Mouse (Mus musculus) erythroid progenitor cell, adult 5-6 weeks (primary cell): ENCODE measurements around the gene Smarcb1. TPM values are rescaled to one million over a fixed set of nuclear protein-coding genes. Genes with fewer than 3 reads are reported as not detected.
"Not testable (repeated sequence)": the region's sequence is repeated elsewhere in the genome, so short reads cannot be mapped to it uniquely, and the experiment has no call there.

Source experiments
- ATAC-seq: replicated peaks from 2 replicates; pipeline ENCODE4 v1.8.0; 2016; ENCODE audit warnings: moderate number of reproducible peaks, mild to moderate bottlenecking, moderate TSS enrichment, inconsistent platforms; ENCODE audit not compliant: poor library complexity, low FRiP score, severe bottlenecking
- total RNA-seq, 2 experiments: library from RNA; stranded (forward) in 1 of 2; stranded (reverse) in 1 of 2; fragments of 150-400 nt in 1 of 2; fragments of 186-747, 209-891 nt in 1 of 2; gene quantifications; 2 replicates each; pipeline versions ENCODE4 v1.2.3 to v1.2.4; 2015 to 2017; ENCODE audit warnings: low replicate concordance in 2 of 2

Smarcb1 gene
- total RNA-seq, 2 experiments from 2014 or later, result 32.1 to 67.9 TPM

- no peak for ATAC-seq
Measured at GRCm38 (mm10) chr10:75895730-75896129, 25.7 kb downstream of the Smarcb1 start.

DNA sequence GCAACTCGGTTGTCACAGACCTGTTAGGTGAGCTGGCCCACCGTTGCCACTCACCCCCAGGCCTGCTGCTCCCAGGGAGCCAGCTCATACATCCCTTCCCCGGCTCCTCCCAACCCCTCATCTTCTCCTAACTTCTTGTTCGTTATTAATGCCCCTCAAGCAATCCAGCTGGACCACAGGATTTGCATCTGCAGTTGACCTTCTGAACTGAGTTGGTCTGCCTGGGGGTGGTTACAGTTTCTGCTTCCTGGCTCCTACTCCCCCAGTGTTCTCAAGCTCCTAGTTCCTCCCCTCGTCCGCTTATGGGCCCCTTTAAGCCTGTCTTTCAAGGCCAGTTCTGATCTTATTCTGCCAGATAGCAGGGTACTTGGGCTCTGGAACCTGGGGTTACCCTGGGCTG is 26.8 kb downstream of the Smarcb1 start:
- ATAC-seq, result no peak

GRCm38 (mm10) chr10:75893089-75893750 is 28.2 kb downstream of the Smarcb1 start, which contains the start of gene Derl3:
Gene Derl3 (plus strand): TSS chr10:75893413.
- ATAC-seq, result peak; percentile 98

- ATAC-seq, result no peak
Measured at GRCm38 (mm10) chr10:75889406-75890153, 31.8 kb downstream of the Smarcb1 start.

- not testable (repeated sequence) for ATAC-seq
Measured at GRCm38 (mm10) chr10:75887504-75887903, 33.9 kb downstream of the Smarcb1 start.

DNA sequence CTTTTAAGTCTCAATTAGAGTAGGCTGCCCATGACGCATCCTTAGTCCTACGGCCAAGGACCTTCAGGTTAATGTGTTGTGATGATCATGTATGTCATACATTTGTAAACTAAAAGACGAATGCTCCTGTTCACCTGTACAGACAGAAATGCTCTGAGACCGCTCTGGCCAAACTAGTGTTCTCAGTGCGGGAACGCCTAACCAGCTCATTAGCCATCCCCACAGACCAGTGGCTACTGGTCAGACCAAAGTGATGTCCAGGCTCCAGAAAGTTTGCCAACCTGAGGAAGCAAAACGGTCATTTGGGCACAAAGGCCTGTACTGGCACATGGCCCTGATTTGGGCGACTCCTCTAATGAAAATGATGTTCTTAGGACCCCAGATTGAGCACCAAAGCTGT is 36.7 kb downstream of the Smarcb1 start:
- no peak for ATAC-seq

GRCm38 (mm10) chr10:75883232-75883552 is 38.2 kb downstream of the Smarcb1 start:
- ATAC-seq, result peak; percentile 45; the same call in 1 of the 2 replicates

GRCm38 (mm10) chr10:75882433-75883231 is 38.8 kb downstream of the Smarcb1 start:
- 0 out of 2 replicates have a peak, but pooled peaks have one; percentile 18 for ATAC-seq

GRCm38 (mm10) chr10:75881578-75882432 is 39.6 kb downstream of the Smarcb1 start:
- ATAC-seq, result no peak

GRCm38 (mm10) chr10:75880771-75881577 is 40.4 kb downstream of the Smarcb1 start:
- no peak for ATAC-seq

DNA sequence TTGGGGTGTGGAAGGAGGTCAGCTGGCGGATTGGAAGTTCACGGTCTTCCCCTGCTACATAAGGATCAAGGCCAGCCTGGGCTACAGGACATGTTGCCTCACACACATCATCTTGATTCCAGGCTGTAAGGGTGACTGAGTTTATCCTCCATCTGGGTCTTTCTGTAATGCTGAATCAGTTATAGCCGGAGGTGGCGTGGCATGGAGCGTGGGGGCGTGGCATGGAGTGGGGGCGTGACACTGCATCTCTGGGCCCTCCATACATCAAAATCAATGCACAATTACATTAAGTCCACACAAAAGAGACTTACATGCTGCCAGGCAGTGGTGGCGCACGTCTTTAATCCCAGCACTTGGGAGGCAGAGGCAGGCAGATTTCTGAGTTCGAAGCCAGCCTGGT is 41.1 kb downstream of the Smarcb1 start:
- no peak for ATAC-seq

DNA sequence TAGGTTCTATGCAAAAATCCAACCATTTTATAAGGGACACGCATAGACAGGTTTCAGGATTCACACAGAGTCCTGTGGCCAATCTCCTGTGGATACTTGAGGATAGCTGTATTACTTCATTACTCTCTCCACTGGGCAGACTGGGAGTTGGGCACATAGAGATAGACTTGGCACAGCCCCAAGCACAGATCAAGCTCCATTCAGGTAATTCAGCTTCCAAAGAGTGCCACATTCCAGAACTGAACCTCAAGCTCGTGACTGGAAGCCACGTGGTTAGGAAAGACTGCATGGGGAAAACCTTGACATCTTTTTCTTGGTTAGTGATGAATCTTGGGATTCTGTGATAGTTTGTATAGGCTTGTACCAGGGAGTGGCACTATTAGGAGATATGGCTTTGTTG is 42.6 kb downstream of the Smarcb1 start:
- no peak for ATAC-seq

DNA sequence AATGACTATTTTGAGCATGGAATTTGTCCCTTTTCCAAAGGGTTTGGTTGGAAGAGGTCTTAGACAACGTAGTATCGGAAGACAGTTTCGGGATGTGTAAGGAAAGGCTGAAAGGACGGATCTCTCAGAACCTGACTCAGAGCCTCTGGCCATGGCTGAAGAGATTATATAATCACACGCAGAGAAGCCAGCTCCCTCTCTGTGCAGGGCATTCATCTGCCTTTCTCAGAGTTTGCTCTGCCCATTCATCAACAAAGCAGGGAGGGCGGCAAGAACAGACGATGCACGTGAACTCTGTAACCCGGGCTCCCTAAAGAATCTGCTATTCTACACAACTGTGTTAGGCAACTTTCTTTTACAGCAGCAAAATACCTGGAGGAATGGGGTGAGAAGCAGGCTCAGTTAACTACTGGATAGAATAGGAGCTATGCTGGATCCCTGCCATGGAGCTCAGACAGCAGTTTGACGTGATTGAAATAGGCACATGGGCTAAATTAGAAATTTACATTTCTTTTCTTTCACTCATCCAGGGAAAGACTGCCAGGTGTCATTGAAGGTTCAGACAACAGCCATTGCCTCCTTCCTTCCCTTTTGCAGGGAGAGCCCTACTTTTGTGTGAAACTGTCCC is 47.8 kb downstream of the Smarcb1 start:
- no peak for ATAC-seq

GRCm38 (mm10) chr10:75872915-75873542 is 48.4 kb downstream of the Smarcb1 start:
- 0 out of 2 replicates have a peak, but pooled peaks have one; percentile 13 for ATAC-seq

GRCm38 (mm10) chr10:75872025-75872914 is 49.1 kb downstream of the Smarcb1 start:
- ATAC-seq, result 0 out of 2 replicates have a peak, but pooled peaks have one; percentile 18

DNA sequence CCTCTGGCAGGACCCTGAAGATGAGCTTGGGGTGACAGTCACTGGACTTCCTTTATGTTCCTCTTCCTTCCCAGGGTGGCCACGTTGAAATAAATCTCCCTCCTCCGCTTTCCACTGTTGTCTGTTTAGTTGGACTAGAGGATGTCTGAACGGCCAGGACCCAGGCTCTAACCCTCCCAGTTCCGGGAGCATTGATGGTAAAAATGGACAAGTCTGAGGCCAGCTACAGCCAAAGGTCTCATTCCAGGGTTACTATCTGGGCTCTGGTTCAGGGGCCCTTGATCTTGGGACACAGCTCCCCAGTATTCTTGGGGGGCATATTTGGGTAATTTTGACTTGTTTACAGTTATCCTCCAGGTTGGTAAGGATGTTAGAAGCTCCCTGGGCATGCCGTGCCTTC is 59.8 kb downstream of the Smarcb1 start:
- ATAC-seq, result no peak

DNA sequence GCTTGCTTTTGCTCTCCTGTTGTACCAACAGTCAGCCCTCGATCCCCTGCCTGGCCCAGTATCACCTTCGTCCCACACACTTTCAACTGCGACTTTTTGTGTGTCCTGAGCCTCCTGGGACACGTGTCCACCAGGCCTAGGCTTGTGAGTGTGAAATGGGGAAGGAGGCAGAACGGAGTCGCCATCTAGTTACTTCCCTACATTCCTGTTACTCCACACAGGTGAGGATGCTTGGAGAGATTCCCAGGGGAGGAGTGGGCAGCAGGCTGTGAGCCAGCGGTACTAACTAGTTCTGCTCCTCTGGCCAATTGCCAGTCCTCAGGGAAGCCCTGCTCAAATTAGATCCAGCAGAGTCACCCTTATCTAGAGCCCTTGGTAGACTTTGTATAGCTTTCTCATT is 60.7 kb downstream of the Smarcb1 start:
- ATAC-seq, result no peak
